Mouse (Mus musculus) midbrain, embryonic 13.5 days (tissue): Measurements from ENCODE around the gene Rnf150. TPM values are rescaled to one million over a fixed set of nuclear protein-coding genes. Genes with fewer than 3 reads are reported as not detected.

Experiments
- ATAC-seq: fragments of 200-750 bp; cut with Nextera tagmentation; 2 replicates; pipeline ENCODE4 v1.8.0; 2017; ENCODE audit warnings: mild to moderate bottlenecking, moderate TSS enrichment, moderate library complexity
- H3K27ac ChIP-seq: fragments of 300-500 bp; sonication (generic); 2 replicates; pipeline ENCODE4 v1.5.1; 2015; ENCODE audit warnings: inconsistent platforms, mild to moderate bottlenecking, moderate library complexity
- H3K27me3 ChIP-seq: fragments of 300-500 bp; sonication (generic); 2 replicates; pipeline ENCODE4 v1.6.1; 2015; ENCODE audit warnings: mild to moderate bottlenecking, inconsistent platforms
- H3K36me3 ChIP-seq: fragments of 300-500 bp; sonication (generic); 2 replicates; pipeline ENCODE4 v1.6.1; 2015; ENCODE audit warnings: mild to moderate bottlenecking, inconsistent platforms
- H3K4me1 ChIP-seq: fragments of 300-500 bp; sonication (generic); replicated peaks from 2 replicates; pipeline ENCODE4 v1.6.1; 2015; ENCODE audit warnings: inconsistent platforms
- H3K4me2 ChIP-seq: fragments of 300-500 bp; sonication (generic); replicated peaks from 2 replicates; pipeline ENCODE4 v1.6.1; 2015; ENCODE audit warnings: moderate library complexity, mild to moderate bottlenecking, inconsistent platforms
- H3K4me3 ChIP-seq: fragments of 300-500 bp; sonication (generic); replicated peaks from 2 replicates; pipeline ENCODE4 v1.5.1; 2015; ENCODE audit warnings: mild to moderate bottlenecking, inconsistent platforms
- H3K9ac ChIP-seq: fragments of 300-500 bp; sonication (generic); replicated peaks from 2 replicates; pipeline ENCODE4 v1.6.1; 2015; ENCODE audit warnings: mild to moderate bottlenecking, inconsistent platforms
- H3K9me3 ChIP-seq: fragments of 300-500 bp; sonication (generic); 2 replicates; pipeline ENCODE4 v1.6.1; 2016; ENCODE audit warnings: mild to moderate bottlenecking, inconsistent platforms
- WGBS: fragments of 180-500 bp; shearing (Covaris S2); methylation state at CpG from one replicate; pipeline ENCODE4 v1.1.7; 2015; 5-methylcytosine and 5-hydroxymethylcytosine counted together
- polyA plus RNA-seq: library from polyadenylated mRNA; unstranded; fragments of >200 nt; fragmentation: Nextera tagmentation; extraction: Ambion mirVana; gene quantifications from 2 replicates; pipeline ENCODE4 v1.2.1, GENCODE M21; 2015

Rnf150 gene
- polyA plus RNA-seq, 1 experiment from 2014 or later = 2.8 TPM

DNA sequence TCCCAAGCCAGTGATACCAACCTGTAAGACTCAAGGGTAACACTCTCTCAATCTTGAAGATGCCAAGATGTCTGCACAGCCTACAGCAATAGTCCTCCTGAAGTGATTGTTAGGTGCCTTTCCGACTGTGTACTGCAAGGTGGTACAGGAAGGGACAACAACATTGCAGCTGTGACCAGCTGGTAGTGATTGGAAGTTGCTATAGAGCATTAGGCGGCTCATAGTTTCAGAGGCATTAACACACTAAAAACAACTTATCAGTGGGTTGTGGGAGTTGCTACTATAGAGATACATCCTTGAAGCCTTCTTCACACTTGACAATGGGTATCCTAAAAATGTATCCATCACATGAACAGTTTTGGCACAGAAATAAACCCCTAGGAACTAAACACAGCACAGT is 33.6 kb downstream of the Rnf150 start:
- H3K9me3 ChIP-seq = no peaks in the 10 kb centered on the region
- H3K4me2 ChIP-seq = no peak overlapping the region
- no peak overlapping the region for H3K27ac ChIP-seq
- 92% methylated on average over 2 of the region's 2 CpGs for WGBS
- ATAC-seq = no peak
- no peaks in the 10 kb centered on the region for H3K36me3 ChIP-seq
- no peaks in the 10 kb centered on the region for H3K4me1 ChIP-seq
- no peak overlapping the region for H3K4me3 ChIP-seq
- no peaks in the 10 kb centered on the region for H3K27me3 ChIP-seq
- H3K9ac ChIP-seq = no peak overlapping the region

DNA sequence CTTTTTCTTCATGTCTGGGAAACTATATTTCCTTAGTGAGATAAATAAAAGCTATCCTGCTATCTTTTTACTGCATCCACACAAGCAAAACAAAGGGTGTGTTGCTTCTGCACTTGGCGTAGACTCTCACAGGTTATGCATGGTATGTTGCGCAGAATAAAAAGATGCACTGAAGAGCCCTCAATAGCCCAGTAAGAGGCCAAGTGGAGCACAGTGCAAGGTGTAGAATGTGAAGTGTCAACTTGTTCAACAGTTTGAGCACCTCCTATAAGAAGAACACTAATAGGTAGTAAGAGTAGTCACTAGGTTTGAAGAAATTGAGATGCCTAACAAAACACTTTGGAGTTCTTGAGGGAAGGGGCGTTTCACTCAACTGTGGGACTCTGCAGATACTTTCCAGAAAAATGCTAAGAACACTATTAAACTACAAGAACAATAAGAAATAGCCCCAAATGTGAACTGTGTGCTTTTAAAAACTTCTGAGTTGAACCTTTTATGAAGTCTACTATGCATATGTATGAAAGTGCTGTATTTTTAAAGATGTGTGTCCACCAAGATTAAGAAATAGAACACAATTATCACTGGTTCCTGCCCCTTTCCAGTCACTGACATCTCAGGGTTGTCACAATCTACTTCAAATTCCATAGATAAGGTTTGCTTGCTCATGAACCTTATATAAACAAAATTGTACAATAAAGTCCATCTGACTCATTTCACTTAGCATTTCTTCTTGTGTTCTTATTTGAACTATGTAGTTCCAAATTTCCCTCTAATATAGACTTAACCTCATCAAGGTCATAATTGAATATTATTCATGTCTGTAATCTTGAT is 34.7 kb downstream of the Rnf150 start:
- no peak for ATAC-seq
- Histone ChIP-seq H3K27me3 (no peaks in the 10 kb centered on the region), H3K9me3 (no peaks in the 10 kb centered on the region), H3K4me1 (no peaks in the 10 kb centered on the region), H3K27ac (no peak overlapping the region), H3K4me3 (no peak overlapping the region), H3K36me3 (no peaks in the 10 kb centered on the region), H3K4me2 (no peak overlapping the region), H3K9ac (no peak overlapping the region)
- WGBS = 93% methylated on average over 3 of the region's 3 CpGs

DNA sequence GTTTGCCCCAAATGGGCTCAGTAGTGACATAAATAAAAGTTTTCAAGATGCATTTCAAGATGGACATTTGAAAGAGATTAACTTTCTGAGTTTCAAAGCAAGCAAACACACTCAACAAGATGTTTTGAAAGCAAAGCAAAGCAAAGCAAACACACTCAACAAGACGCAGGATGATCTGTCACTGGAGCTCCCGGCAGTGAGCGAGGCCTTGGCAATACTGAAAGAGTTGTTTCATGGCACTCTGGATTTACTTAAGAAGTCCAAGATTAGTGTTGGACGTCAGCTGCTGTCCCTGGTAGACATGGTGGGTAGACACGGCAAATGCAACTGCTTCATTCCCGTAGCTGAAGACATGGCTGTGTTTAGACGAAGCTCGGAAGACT is 35.3 kb downstream of the Rnf150 start:
- Histone ChIP-seq H3K36me3 (no peaks in the 10 kb centered on the region), H3K4me1 (no peaks in the 10 kb centered on the region), H3K27me3 (no peaks in the 10 kb centered on the region), H3K4me3 (no peak overlapping the region), H3K9me3 (no peaks in the 10 kb centered on the region), H3K9ac (no peak overlapping the region), H3K4me2 (no peak overlapping the region), H3K27ac (no peak overlapping the region)
- ATAC-seq = no peak
- WGBS = 90% methylated on average over 8 of the region's 8 CpGs

DNA sequence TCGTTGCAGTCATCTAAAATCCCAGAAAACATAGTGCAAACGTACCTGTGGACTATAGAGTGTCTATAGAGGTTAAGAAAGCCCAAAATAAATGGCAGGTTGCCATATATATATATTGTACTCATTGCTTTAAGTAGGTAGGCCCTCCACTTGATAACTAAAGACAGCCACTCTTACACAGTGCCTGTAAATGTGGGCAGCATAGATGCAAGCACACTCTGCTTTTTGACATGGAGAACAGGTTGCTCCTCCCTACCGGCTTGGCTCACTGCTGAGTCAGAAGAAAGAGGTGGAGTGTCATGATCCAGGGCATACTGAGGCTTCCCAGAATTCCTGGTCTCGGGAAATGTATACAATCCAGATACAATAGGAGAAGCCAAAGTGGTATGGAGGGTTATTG is 37.8 kb downstream of the Rnf150 start:
- ATAC-seq = no peak
- Histone ChIP-seq H3K27ac (no peak overlapping the region), H3K4me3 (no peak overlapping the region), H3K9me3 (no peaks in the 10 kb centered on the region), H3K9ac (no peak overlapping the region), H3K4me1 (no peaks in the 10 kb centered on the region), H3K36me3 (no peaks in the 10 kb centered on the region), H3K4me2 (no peak overlapping the region), H3K27me3 (no peaks in the 10 kb centered on the region)
- 86% methylated on average over 4 of the region's 4 CpGs for WGBS

DNA sequence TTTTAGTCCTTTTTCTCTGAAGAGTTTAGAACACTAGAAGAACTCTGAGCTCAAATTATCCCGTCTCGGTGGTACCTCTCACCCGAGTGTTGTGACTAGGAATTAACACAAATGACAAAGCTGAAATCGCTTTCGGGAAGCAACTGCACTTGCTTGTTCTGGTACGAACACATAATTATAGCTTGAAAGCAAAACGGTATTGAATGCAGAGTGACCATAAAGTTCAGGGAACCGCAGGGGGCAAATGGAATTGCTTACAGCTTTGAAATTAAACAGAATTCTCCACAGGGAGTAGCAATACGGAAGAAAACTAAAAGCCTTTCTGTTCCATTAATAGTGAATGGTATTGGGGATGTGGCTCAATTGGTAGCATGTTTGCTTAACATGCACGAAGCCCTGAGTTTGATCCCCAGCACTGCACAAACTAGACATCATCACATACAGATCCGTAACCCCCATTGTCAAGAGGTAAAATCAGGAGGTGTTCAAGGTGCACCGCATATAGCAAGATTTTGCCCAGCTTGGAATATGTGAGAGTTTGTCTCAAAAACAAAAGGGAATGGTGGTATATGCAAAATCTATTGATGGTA is 38.5 kb downstream of the Rnf150 start:
- Histone ChIP-seq H3K36me3 (no peaks in the 10 kb centered on the region), H3K4me1 (no peaks in the 10 kb centered on the region), H3K9me3 (no peaks in the 10 kb centered on the region), H3K27me3 (no peaks in the 10 kb centered on the region), H3K4me3 (no peak overlapping the region), H3K27ac (no peak overlapping the region), H3K9ac (no peak overlapping the region), H3K4me2 (no peak overlapping the region)
- 0 out of 2 replicates have a peak, but pooled peaks have one; percentile 6 for ATAC-seq
- 67% methylated on average over 12 of the region's 12 CpGs for WGBS

DNA sequence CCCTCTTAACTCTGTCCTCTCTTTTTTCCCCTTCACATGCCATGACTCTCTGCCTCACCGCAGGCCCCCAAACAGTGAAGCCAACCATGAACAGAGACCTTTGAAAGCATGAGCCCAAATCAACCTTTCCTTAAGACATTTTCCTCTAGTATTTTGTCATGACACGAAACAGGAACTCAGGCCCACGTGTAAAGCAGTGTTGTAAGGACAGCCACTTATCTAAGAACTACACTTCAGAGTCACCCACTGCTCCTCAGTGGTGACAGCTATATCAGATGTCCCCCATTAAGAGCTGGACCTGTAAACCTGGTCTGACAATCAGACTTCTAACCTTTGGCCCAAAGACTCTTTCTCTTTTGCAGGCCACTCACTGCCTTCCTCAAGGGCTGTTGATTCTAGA is 40.3 kb downstream of the Rnf150 start:
- H3K4me2 ChIP-seq = no peak overlapping the region
- H3K9ac ChIP-seq = no peak overlapping the region
- H3K27me3 ChIP-seq = no peaks in the 10 kb centered on the region
- no peaks in the 10 kb centered on the region for H3K36me3 ChIP-seq
- no peaks in the 10 kb centered on the region for H3K4me1 ChIP-seq
- H3K9me3 ChIP-seq = no peaks in the 10 kb centered on the region
- ATAC-seq = no peak
- H3K4me3 ChIP-seq = no peak overlapping the region
- no peak overlapping the region for H3K27ac ChIP-seq
- WGBS = 73% methylated on average over 3 of the region's 3 CpGs

DNA sequence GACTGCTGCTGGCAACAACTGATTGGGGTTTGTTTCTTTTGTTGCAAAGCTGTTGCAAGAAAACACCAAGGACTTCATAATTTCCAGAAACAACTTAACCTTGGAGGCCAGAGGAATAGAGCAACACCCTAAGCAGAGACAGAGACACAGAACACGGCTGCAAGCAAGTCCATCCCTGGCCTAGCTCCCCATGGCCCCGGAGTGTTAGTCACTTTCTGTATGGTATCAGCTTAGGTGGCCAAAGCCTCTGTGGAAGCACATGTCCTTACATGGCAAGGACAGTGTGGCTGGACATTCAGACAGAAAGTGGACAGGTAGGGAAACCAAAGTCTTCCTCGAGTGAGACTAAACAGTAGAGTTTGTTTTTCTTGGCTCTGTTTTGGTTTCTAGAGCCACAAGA is 44.1 kb downstream of the Rnf150 start:
- no peak overlapping the region for H3K4me3 ChIP-seq
- no peaks in the 10 kb centered on the region for H3K36me3 ChIP-seq
- ATAC-seq = no peak
- no peaks in the 10 kb centered on the region for H3K4me1 ChIP-seq
- H3K9me3 ChIP-seq = no peaks in the 10 kb centered on the region
- no peak overlapping the region for H3K27ac ChIP-seq
- H3K27me3 ChIP-seq = no peaks in the 10 kb centered on the region
- H3K9ac ChIP-seq = no peak overlapping the region
- 89% methylated on average over 3 of the region's 3 CpGs for WGBS
- no peak overlapping the region for H3K4me2 ChIP-seq

DNA sequence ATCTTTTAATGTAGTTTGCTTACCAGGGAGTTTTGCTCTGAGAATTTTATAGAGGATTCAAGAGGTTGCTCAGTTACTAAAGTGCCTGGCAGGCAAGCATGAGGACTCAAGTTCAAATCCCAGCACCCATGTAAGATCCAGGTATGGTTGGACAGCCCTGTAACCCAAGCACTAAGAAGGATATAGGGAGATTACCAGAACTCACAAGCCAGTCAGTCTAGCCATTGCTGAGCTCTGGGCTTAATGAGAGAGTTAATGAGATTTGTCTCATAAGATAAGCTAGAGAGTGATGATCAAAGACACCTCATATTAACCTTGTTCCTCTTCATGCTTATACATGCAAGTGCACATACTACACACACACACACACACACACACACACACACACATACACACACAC is 48.3 kb downstream of the Rnf150 start:
- H3K36me3 ChIP-seq = no peaks in the 10 kb centered on the region
- no peaks in the 10 kb centered on the region for H3K4me1 ChIP-seq
- no peak overlapping the region for H3K4me2 ChIP-seq
- no peak overlapping the region for H3K4me3 ChIP-seq
- H3K27me3 ChIP-seq = no peaks in the 10 kb centered on the region
- no peak overlapping the region for H3K27ac ChIP-seq
- no peak for ATAC-seq
- no peaks in the 10 kb centered on the region for H3K9me3 ChIP-seq
- no peak overlapping the region for H3K9ac ChIP-seq

DNA sequence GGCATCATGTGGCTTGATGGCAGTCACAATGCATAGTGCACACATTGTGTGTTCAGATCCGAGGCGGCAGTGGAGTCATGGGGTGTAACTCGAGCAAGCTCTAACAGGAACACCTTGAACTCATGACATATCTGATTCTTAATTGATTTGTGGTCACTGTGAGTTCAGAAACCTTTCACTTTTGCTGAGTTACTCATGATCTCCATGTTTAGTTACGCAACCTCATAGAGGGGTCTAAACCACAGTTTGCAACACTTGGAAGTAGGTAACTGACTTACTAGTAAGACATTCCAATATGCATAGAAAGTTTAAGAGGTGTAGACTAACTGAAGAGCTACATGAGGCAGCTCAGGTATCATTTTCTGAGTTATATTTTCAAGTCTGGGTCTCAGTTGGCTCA is 49.1 kb downstream of the Rnf150 start:
- H3K36me3 ChIP-seq = no peaks in the 10 kb centered on the region
- no peaks in the 10 kb centered on the region for H3K4me1 ChIP-seq
- H3K9me3 ChIP-seq = no peaks in the 10 kb centered on the region
- WGBS = 83% methylated on average over 4 of the region's 4 CpGs
- no peaks in the 10 kb centered on the region for H3K27me3 ChIP-seq
- no peak overlapping the region for H3K4me2 ChIP-seq
- H3K4me3 ChIP-seq = no peak overlapping the region
- no peak overlapping the region for H3K27ac ChIP-seq
- H3K9ac ChIP-seq = no peak overlapping the region
- ATAC-seq = no peak

DNA sequence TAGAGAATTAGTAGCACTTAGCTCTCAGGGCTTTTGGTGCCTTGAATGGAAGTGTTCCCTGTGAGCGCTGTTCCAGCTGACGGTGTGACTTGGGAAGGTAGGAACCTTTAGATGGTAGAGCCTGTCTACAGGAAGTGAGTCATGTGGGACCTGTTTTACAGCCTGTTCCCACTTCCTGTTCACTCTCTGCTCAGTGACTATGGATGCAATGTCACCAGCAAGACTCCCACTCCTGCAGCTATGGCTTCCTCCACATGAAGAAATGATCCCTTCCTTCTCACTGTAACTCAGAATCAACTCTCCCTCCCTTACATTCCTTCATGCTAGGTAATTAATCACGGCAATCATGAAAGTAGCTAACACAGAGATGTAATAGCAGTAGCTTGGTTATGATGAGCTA is 51.4 kb downstream of the Rnf150 start:
- Histone ChIP-seq H3K9ac (no peak overlapping the region), H3K4me2 (no peak overlapping the region), H3K27ac (no peak overlapping the region), H3K4me3 (no peak overlapping the region), H3K27me3 (no peaks in the 10 kb centered on the region), H3K36me3 (no peaks in the 10 kb centered on the region), H3K9me3 (no peaks in the 10 kb centered on the region), H3K4me1 (0 out of 2 replicates have a peak, but pooled peaks cover under 1% of the 10 kb centered on the region)
- ATAC-seq = no peak
- 93% methylated on average over 3 of the region's 3 CpGs for WGBS

DNA sequence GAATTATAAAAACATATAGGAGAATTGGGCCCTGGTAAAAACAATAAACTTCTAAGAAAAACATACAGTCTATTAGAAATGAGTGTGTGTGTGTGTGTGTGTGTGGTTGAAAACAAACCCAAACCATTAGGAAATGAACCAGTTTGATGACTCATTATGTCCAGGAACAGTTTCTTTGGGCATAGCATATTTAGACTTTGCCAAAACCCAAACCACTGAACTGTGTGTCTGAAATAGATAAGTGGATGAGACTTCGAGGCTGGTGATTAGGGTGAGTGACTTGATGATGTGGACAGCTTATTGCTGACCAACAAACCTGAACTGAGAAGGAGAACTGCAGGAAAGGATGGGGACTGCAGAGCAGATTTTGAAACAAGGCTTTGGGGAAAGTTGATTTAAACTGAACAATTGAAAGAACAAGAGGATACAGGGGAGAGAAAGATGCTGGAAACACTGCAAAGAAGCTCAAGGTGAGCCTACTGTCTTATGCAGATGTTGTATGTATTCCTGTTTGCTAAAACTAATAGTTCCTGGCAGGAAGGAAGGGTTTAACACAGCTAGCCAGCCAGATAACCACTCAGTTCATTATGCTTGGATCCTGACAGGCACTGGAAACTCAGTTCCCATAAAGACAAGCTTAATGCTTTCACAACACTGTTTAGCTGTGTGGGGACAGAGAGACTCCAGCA is 53.8 kb downstream of the Rnf150 start:
- no peak overlapping the region; the same call in 1 of the 2 replicates for H3K27ac ChIP-seq
- no peaks in the 10 kb centered on the region for H3K27me3 ChIP-seq
- 66% methylated on average over 1 of the region's 1 CpGs for WGBS
- H3K4me2 ChIP-seq = no peak overlapping the region
- H3K9ac ChIP-seq = no peak overlapping the region
- no peaks in the 10 kb centered on the region for H3K9me3 ChIP-seq
- no peaks in the 10 kb centered on the region for H3K36me3 ChIP-seq
- H3K4me3 ChIP-seq = no peak overlapping the region
- no peak for ATAC-seq
- 0 out of 2 replicates have a peak, but pooled peaks cover 5% of the 10 kb centered on the region for H3K4me1 ChIP-seq

DNA sequence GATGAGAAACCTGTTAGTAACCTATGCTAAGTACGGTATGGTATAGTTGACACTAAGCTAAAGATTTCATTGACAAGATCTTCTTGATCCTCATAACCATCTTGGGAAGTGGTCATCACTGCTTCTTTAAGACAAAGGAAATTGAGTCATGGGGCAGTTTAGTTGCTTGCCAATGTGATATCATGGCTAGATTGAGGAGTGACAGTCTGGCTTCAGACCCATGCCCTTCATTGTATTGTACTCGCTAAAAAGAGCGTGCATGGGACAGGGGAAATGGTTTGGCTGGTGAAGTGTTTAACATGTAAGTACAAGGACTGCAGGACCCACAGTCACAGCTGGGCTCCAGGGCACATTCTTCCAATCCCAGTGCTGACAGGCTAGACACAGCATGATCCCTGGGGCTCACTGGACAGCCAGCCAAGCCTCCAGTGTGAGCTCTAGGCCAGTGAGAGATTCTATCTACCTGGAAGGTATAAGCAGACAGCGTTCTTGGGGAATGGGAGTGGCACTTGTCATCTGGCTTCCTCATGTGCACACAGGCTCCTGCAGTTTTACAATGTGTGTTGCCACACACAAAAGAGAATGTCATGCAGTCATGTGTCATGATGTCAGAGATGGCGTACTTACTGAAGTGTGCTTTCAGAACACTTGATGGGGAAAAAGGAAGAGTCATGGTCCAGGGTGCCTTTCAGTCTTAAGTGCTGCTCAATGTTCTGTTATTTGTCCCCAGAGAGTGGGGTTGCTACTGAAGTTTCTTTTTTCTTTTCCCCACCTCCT is 54.6 kb downstream of the Rnf150 start:
- Histone ChIP-seq H3K9ac (no peak overlapping the region), H3K4me1 (0 out of 2 replicates have a peak, but pooled peaks cover 5% of the 10 kb centered on the region), H3K4me2 (no peak overlapping the region), H3K27me3 (no peaks in the 10 kb centered on the region), H3K36me3 (no peaks in the 10 kb centered on the region), H3K4me3 (no peak overlapping the region), H3K9me3 (no peaks in the 10 kb centered on the region), H3K27ac (no peak overlapping the region)
- no peak for ATAC-seq
- WGBS = 80% methylated on average over 5 of the region's 5 CpGs
